Mouse (Mus musculus) embryonic fibroblast, embryonic 13.5 days (primary cell): ENCODE measurements around the gene Pmpcb.

Experiments used
- CTCF ChIP-seq: IDR thresholded peaks from 2 replicates; pipeline ENCODE4 v1.5.1; 2011; ENCODE audit warnings: mild to moderate bottlenecking, control low read depth, low read length, moderate library complexity, borderline replicate concordance; ENCODE audit not compliant: insufficient read depth
- POLR2A ChIP-seq: IDR thresholded peaks from 2 replicates; pipeline ENCODE4 v1.6.1; 2011; ENCODE audit warnings: low read depth, mild to moderate bottlenecking, control low read depth, low read length, moderate library complexity

DNA sequence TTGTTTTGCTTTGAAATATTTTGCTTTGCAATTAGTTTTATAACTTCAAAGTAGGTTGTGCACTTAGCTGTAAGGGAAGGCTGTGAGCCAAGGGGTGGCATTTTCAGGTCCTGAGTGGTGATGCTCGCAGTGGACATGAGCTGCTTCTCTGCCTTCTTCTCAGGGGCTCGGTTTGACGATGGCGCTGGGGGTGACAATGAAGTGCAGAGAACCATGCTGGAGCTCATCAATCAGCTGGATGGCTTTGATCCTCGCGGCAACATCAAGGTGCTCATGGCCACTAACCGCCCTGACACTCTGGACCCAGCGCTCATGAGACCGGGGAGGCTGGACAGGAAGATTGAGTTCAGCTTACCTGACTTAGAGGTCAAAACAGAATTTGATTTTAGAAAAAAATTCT lies 66.0 kb downstream of the Pmpcb start:
- TF ChIP-seq CTCF (no peak), POLR2A (no peak)
